Mouse (Mus musculus) forebrain, embryonic 16.5 days (tissue): ENCODE data around the gene Ly75. TPM values are rescaled to one million over a fixed set of nuclear protein-coding genes. Genes with fewer than 3 reads are reported as not detected.

ENCODE experiments used
- ATAC-seq: fragments of 200-750 bp; cut with Nextera tagmentation; 2 replicates; pipeline ENCODE4 v1.8.0; 2017; ENCODE audit warnings: mild to moderate bottlenecking, moderate library complexity
- H3K27ac ChIP-seq: fragments of 300-500 bp; sonication (generic); 2 replicates; pipeline ENCODE4 v1.5.1; 2014; ENCODE audit warnings: low read length, control low read depth
- H3K27me3 ChIP-seq: fragments of 300-500 bp; sonication (generic); replicated peaks from 2 replicates; pipeline ENCODE4 v1.6.1; 2014; ENCODE audit warnings: low read length; ENCODE audit not compliant: control insufficient read depth, insufficient read depth
- H3K36me3 ChIP-seq: fragments of 300-500 bp; sonication (generic); 2 replicates; pipeline ENCODE4 v1.6.1; 2014; ENCODE audit not compliant: control insufficient read depth, insufficient read depth
- H3K4me1 ChIP-seq: fragments of 300-500 bp; sonication (generic); replicated peaks from 2 replicates; pipeline ENCODE4 v1.6.1; 2014; ENCODE audit warnings: low read length; ENCODE audit not compliant: control insufficient read depth, insufficient read depth
- H3K4me2 ChIP-seq: fragments of 300-500 bp; sonication (generic); 2 replicates; pipeline ENCODE4 v1.6.1; 2014; ENCODE audit warnings: mild to moderate bottlenecking, low read length, control low read depth
- H3K4me3 ChIP-seq: fragments of 300-500 bp; sonication (generic); replicated peaks from 2 replicates; pipeline ENCODE4 v1.5.1; 2014; ENCODE audit warnings: mild to moderate bottlenecking, low read length, control low read depth
- H3K9ac ChIP-seq: fragments of 300-500 bp; sonication (generic); replicated peaks from 2 replicates; pipeline ENCODE4 v1.6.1; 2014; ENCODE audit warnings: low read depth, low read length, control low read depth
- H3K9me3 ChIP-seq: fragments of 300-500 bp; sonication (generic); 2 replicates; pipeline ENCODE4 v1.6.1; 2016; ENCODE audit warnings: low read length; ENCODE audit not compliant: control insufficient read depth
- WGBS: fragments of 180-500 bp; shearing (Covaris S2); extraction: QIAGEN DNeasy Blood & Tissue Kit; methylation state at CpG from one replicate; pipeline ENCODE4 v1.1.7; 2014; 5-methylcytosine and 5-hydroxymethylcytosine counted together
- polyA plus RNA-seq: library from polyadenylated mRNA; unstranded; fragments of >200 nt; fragmentation: Nextera tagmentation; extraction: Ambion mirVana; gene quantifications from 2 replicates; pipeline ENCODE4 v1.2.1, GENCODE M21; 2015

Ly75 gene
- polyA plus RNA-seq, 1 experiment from 2014 or later: 1.2 TPM

- no peak for ATAC-seq
- H3K4me2 ChIP-seq: no peak overlapping the region
- 50% methylated on average over 7 of the region's 7 CpGs for WGBS
These were observed 37.4 kb downstream of the Ly75 start for GRCm38 (mm10) chr2:60345717-60346116.

GRCm38 (mm10) chr2:60343607-60344289 lies 39.4 kb downstream of the Ly75 start:
- Histone ChIP-seq H3K9ac (no peak overlapping the region), H3K36me3 (no peaks in the 10 kb centered on the region), H3K9me3 (no peaks in the 10 kb centered on the region), H3K27me3 (no peaks in the 10 kb centered on the region), H3K4me1 (no peaks in the 10 kb centered on the region), H3K27ac (no peak overlapping the region), H3K4me3 (no peak overlapping the region), H3K4me2 (no peak overlapping the region)
- ATAC-seq: no peak
- WGBS: 16% methylated on average over 11 of the region's 11 CpGs

More at GRCm38 (mm10) chr2:60345717-60346116, 37.4 kb downstream of the Ly75 start:
- Histone ChIP-seq H3K27me3 (no peaks in the 10 kb centered on the region), H3K27ac (no peak overlapping the region), H3K4me1 (no peaks in the 10 kb centered on the region), H3K9me3 (no peaks in the 10 kb centered on the region), H3K9ac (no peak overlapping the region), H3K36me3 (no peaks in the 10 kb centered on the region), H3K4me3 (no peak overlapping the region)

- no peak overlapping the region for H3K27ac ChIP-seq
- no peak overlapping the region for H3K9ac ChIP-seq
- no peaks in the 10 kb centered on the region for H3K27me3 ChIP-seq
- no peak for ATAC-seq
- H3K9me3 ChIP-seq: no peaks in the 10 kb centered on the region
- no peaks in the 10 kb centered on the region for H3K4me1 ChIP-seq
- no peak overlapping the region for H3K4me2 ChIP-seq
- no peak overlapping the region for H3K4me3 ChIP-seq
- 42% methylated on average over 4 of the region's 4 CpGs for WGBS
- H3K36me3 ChIP-seq: no peaks in the 10 kb centered on the region
These were observed 40.8 kb downstream of the Ly75 start for GRCm38 (mm10) chr2:60342107-60342880.

- no peak overlapping the region for H3K4me2 ChIP-seq
- H3K4me3 ChIP-seq: no peak overlapping the region
- no peak overlapping the region for H3K9ac ChIP-seq
- H3K27me3 ChIP-seq: no peaks in the 10 kb centered on the region
- 24% methylated on average over 9 of the region's 9 CpGs for WGBS
- no peaks in the 10 kb centered on the region for H3K9me3 ChIP-seq
- H3K36me3 ChIP-seq: no peaks in the 10 kb centered on the region
- no peak overlapping the region for H3K27ac ChIP-seq
- ATAC-seq: no peak
- no peaks in the 10 kb centered on the region for H3K4me1 ChIP-seq
These were observed 45.2 kb downstream of the Ly75 start for GRCm38 (mm10) chr2:60337937-60338336.

GRCm38 (mm10) chr2:60328641-60329040 lies 54.5 kb downstream of the Ly75 start:
- Histone ChIP-seq H3K9me3 (no peaks in the 10 kb centered on the region), H3K9ac (no peak overlapping the region), H3K4me2 (no peak overlapping the region), H3K27ac (no peak overlapping the region), H3K36me3 (no peaks in the 10 kb centered on the region), H3K4me1 (no peaks in the 10 kb centered on the region), H3K4me3 (no peak overlapping the region), H3K27me3 (no peaks in the 10 kb centered on the region)
- ATAC-seq: no peak
- 94% methylated on average over 10 of the region's 10 CpGs for WGBS

- ATAC-seq: no peak
- H3K9ac ChIP-seq: no peak overlapping the region
- no peak overlapping the region for H3K4me3 ChIP-seq
- no peaks in the 10 kb centered on the region for H3K27me3 ChIP-seq
- WGBS: 93% methylated on average over 11 of the region's 11 CpGs
- no peaks in the 10 kb centered on the region for H3K9me3 ChIP-seq
- H3K27ac ChIP-seq: no peak overlapping the region
- no peaks in the 10 kb centered on the region for H3K36me3 ChIP-seq
- no peak overlapping the region for H3K4me2 ChIP-seq
- H3K4me1 ChIP-seq: no peaks in the 10 kb centered on the region
These were observed 55.5 kb downstream of the Ly75 start for GRCm38 (mm10) chr2:60327581-60327980.

- Histone ChIP-seq H3K9ac (no peak overlapping the region), H3K4me1 (no peaks in the 10 kb centered on the region), H3K4me3 (no peak overlapping the region), H3K27ac (no peak overlapping the region), H3K9me3 (no peaks in the 10 kb centered on the region), H3K4me2 (no peak overlapping the region), H3K27me3 (no peaks in the 10 kb centered on the region), H3K36me3 (no peaks in the 10 kb centered on the region)
- WGBS: 86% methylated on average over 7 of the region's 7 CpGs
- no peak for ATAC-seq
These were observed 56.2 kb downstream of the Ly75 start for GRCm38 (mm10) chr2:60326948-60327347.

- no peaks in the 10 kb centered on the region for H3K9me3 ChIP-seq
- no peak overlapping the region for H3K27ac ChIP-seq
- H3K4me3 ChIP-seq: no peak overlapping the region
- H3K4me1 ChIP-seq: no peaks in the 10 kb centered on the region
- no peak overlapping the region for H3K9ac ChIP-seq
- H3K4me2 ChIP-seq: no peak overlapping the region
- H3K27me3 ChIP-seq: no peaks in the 10 kb centered on the region
- 90% methylated on average over 5 of the region's 5 CpGs for WGBS
- no peak for ATAC-seq
- H3K36me3 ChIP-seq: no peaks in the 10 kb centered on the region
These were observed 59.7 kb downstream of the Ly75 start for GRCm38 (mm10) chr2:60323411-60323810.

GRCm38 (mm10) chr2:60322031-60322726 lies 60.9 kb downstream of the Ly75 start:
- Histone ChIP-seq H3K27ac (no peak overlapping the region), H3K27me3 (no peaks in the 10 kb centered on the region), H3K4me2 (no peak overlapping the region), H3K4me3 (no peak overlapping the region), H3K4me1 (no peaks in the 10 kb centered on the region), H3K9ac (no peak overlapping the region), H3K9me3 (no peaks in the 10 kb centered on the region), H3K36me3 (no peaks in the 10 kb centered on the region)
- no peak for ATAC-seq
- WGBS: 75% methylated on average over 6 of the region's 6 CpGs
